Mouse (Mus musculus) frontal cortex, postnatal 25 days (tissue): ENCODE data around the gene Tead1.

ENCODE experiments used
- DNase-seq, 2 experiments: peaks; one replicate each; pipeline ENCODE4 v3.0.0; 2022; ENCODE audit warnings: low spot score in 2 of 2

Tead1 gene

DNA sequence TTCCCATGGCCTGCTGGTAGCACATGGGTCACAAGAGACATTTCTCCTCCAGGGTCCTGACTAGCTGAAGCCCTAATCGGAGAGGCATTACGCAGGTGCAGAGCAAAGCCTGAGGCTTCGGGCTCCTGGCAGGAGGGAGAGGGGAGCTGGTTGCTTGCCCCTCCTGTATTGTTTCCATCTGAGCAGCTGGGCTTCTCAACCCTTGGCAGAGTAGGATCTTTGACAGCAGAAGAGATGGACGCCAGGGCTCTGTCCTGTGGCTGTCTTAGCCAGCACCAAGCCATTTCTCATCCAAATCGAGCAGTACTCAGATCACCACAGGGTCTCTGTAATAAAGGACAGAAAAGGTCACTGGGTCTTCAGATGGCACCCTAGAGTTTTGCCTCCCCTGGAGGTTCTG lies 97.6 kb downstream of the Tead1 start:
- DNase-seq: no peak

DNA sequence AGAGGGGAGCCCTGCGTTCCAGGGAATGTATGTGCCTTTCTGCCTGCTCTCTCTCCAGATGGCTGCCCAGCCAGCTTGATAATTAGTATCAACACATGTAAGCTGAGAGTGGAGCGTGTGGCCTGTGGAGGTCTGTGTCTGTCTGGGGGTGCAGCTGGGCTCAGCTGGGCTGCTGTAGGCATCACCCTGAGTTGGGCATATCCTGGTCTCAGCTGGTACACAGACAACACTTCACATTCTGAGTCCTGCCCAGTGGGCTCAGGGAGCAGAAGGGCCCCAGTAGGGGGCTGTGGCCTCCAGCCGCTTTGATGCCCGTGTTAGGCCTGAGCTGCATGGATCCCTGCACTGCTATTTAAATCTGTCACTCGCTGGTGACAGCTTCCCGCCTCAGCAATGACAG lies 100.5 kb downstream of the Tead1 start:
- DNase-seq: no peak

DNA sequence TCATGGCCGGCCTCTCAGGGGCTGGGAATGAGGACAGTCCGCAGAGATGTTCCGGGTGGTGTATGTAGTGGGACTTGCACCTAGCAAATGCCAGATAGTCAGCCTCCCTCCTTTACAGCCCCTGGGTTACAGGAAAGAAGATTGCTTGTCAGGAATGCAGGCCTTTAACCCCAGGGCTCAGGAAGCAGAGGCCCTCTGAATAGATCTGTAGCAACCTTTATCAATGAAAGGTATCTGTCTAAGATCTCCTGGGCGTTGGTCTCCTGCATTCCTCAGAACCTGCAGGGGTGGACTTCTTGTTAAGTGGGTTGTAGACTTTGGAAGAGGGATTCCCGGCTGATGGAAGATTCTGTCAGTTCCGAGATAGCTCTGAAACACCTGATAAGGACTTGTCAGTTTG lies 101.8 kb downstream of the Tead1 start:
- no peak for DNase-seq

DNA sequence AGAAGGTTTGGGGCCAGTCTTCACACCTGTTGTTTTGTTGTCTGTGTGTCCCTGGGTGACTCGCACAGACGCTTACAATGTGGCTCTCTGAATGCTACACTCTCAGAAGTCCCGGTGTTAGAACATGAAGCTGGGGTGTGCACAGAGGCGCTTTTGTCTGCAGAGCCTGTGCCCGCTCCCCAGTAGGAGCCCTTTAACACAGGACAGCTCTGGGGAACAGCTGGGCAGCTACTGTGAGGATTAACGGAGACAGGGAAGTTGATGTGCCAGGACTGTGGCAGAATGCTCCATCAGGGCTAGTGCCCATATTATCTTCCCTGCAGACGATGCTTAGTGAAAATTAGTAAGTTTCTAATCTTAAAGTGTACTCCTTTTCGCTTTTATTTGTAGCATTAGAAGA lies 102.9 kb downstream of the Tead1 start:
- no peak for DNase-seq

DNA sequence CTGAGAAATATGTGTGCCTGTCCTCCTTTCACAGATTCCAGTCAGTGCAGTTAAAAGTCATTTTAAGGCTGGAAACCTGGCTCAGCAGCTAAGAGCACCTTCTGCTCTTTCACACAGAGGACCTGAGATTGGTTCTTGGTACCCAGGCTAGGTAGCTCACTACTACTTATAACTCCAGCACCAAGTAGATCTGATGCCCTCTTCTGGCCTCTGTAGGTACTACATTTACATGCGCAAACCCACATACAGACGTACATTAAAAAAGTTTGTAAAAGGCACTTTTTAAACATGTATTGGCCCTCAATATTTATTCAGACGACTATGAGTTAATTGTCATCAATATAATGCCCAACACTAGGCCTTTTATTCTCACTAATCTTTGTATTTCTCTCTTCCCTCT lies 105.2 kb downstream of the Tead1 start:
- no peak for DNase-seq

DNA sequence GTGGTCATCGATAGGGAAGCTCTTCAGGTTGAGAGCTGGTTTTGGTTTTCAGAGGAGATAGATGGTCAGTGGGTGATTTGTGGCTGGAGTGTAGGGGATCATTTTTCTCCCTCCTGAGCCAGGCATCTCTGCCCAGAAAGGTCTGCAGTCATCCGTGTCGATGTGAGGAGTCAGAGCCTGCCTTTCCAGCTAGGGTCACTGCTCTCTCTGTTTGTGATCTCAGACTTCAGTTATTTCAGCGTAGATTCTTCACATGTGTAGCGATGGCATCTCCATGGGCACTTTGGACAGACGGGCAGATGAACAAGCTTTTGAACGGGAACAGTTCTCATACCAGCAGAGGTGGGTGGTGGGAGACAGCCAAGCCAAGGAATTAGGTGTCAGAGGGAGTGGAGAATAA lies 106.2 kb downstream of the Tead1 start:
- no peak for DNase-seq

DNA sequence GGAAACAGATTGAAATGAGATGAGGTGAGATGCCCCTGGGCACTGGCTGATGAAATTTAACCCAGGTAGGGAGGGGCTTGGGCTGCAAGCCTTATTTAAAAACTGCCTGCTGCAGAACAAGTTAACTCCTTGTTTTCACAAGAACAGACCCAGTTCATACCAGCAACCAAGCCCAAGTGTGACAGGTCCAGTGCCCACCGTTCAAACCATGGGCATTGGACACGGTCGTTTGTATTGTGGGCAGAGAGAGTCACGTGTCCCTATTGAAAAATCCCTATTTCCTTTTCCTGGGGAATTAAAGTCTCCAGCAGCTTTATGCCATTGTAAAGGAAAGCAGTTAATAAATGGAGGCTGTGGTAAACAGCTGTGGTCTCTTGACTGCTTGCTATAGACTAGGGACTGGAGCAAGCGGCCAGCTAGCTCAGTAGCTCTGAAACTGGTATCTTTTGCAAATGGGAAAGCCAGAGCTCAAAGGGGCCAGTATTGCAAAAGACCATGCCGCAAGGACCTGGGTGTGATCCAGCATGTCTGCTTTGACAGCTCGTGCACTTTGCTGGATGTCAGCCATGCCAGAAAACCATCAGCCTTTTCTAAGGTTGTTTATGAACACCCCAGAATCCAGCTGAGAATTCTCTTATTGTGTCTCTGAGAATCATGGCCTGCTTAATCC lies 107.6 kb downstream of the Tead1 start:
- no peak for DNase-seq

DNA sequence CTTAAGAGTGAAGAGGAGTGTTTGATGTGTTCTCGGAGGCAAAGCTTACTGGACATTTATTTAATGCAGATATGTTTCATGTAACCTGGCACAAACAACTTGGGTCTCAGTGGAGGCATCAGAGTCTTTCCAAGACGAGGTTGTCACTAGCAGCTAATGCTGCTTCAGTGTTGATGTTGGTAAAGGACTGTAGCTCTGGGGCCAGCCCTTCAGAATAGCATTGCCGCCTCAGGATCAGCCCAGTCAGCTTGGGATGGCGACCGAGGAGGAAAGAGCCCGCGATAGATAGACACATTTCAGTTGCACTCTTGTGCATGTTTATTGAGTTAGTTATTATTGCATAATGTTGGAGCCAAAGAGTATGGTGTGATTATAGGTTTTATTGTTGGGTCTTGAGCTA lies 108.2 kb downstream of the Tead1 start:
- no peak for DNase-seq

DNA sequence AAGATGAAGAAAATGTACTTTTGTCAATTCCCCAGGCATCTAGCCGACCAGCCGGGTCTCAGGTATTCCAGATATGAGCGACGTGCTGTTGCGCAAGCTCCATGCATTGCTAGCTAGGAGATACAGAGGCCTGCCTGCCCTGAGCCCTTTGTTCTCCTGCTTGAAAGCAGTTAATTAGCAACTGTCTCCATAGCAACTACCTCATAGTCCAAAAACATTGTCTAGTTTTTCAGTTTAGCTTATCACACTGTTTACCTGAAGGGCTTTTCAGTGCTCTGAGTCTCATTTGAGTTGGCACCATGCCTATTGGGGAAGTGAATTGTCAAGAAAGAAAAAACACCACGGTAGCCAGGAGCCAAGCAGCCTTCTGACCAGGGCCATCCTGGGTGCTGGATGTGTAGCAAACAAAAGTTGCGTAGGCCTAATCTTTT lies 109.2 kb downstream of the Tead1 start:
- no peak for DNase-seq

DNA sequence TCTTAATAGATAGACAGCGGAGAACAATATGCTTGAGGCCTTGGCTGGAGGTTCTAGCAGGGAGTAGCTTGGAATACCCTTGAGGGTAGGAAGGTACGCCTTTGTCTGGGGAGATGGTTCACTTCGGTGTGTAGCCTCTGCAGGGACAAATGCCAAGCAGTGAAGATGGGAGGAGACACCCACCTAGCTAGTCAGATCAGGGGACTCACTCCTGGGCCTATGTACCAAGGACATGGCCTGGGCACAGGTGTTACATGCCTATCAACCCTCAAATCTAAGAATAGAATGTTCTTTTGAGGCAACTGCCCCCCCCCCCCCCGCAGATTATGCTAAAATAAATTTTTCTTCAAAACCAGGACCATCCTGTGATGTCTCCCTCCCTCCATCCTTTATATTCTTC lies 110.6 kb downstream of the Tead1 start:
- DNase-seq: no peak

DNA sequence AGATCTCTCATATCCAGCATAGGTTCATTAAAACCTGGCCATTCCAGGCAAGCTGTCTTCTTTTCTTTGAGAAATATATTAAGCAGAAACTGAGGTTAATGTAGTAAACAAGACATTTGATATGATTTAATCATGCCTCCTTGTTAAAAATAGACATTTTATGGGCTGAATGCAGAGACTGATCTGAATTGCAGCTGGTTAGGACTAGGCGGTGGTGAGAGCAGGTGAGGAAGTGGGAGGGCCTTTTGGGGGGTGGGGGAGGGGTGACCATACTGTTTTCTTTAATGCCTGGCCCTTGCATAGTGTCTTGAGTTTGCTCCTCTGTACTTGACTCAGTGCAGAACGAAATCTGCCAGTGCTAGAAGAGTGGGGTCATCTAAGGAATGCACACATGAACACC lies 111.2 kb downstream of the Tead1 start:
- DNase-seq: no peak

DNA sequence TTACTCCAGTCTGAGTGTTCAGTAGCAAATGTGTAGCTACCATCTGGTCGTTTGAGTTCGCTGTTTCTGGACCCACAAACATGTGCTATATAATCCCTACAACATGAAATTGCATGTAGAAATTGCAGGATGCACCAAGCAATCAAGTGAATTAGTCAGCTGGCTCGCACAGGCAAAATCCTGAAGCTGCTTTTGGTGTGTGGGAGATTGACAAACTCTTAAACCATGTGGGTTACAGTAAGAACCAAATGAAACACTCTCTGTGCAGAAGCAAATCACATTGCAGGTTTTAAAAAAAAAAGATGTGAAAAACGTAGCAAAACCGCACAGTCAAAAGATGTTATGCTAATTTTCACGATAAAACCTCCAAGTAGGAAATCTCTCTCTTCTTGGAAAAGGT lies 113.6 kb downstream of the Tead1 start:
- no peak for DNase-seq

DNA sequence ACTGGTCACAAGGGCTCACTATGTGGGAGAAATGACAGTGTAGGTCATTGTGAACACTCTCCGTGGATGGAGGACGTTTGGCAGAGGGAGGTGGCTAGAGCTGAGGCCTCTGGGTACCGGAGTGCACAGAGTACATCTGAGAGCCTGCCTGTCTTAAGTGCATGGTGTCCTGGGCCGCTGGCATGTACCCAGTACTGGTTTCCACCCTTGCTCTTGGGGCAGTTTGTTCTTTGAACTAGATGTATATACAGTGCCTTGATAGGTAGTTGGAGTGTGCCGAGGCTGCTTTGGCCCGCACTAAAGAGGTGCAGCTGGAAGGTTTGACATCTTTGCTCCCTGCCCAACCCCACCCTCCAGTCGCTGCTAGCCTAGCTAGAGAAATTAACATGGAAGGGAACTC lies 114.8 kb downstream of the Tead1 start:
- DNase-seq: no peak

DNA sequence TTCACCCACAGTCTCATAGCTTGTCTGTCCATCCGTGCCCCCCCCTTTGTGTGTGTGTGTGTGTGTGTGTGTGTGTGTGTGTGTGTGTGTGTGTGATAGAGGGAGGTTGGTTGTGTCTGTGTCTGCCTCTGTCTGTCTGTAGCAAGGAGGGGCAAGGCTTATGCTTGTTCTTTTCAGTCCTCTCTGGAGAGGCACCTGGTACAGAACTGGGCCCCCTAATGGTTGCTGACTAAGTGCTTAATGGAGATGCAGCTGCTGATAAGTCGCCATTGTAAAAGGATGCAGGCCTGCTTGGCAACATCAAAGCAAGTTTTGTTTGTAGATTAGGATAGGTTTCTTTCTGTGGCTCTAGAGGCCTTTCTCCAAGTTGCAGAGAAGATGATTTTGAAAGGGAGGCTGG lies 115.4 kb downstream of the Tead1 start:
- no peak for DNase-seq

DNA sequence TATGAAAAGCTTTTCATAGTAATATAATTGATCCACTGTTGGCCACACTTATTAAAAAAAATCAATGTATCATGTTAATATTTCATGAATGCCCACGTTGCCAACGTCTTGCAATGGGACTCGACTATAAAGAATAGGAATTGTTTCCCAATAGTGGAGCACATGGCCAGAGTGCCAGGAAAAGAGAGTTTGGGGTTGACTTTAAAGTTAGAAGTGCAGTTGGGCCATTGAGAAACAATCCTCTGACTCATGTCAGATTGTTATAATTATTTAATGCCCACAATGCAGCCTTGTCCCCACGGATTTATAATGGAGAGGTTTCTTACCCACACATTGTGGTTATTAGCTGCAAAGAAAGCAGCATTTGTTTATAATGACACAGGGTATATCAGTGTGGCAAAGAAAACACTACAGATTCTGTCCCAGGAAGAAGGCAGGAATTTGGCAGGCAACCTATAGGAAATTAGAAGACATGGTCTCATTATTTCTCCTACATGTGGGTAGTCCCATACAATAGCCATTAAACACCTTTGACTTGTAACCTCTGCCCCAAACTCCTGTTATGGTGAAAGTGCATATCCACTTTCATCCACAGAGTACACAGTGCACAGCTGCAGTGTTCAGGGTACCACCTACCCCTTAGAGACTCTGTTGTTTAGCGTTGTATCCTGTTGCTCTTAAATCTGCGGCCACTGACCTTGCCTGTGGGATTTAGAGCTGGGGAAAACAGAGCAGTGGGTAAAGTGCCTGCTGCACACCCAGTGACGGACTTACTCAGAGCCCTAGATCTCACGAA lies 118.6 kb downstream of the Tead1 start:
- no peak for DNase-seq

DNA sequence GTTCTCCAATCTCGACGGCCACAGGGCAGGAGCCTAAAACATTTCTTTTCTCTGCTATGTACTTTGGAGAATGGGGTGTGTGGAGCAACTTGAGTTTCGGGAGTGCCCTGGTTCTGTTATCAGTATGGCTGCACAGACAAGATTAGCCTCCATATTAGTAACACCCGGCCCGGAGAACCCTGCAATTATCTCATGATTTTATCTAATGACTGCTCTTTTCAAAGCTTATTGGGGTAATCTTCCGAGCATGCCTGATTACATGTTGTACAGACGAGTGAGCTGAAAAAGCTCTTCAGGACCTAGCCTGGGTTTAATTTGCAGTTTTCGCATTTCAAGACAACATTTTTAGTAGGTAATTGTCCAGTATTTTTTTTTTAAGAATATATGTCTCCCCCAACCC lies 122.6 kb downstream of the Tead1 start:
- DNase-seq: no peak

DNA sequence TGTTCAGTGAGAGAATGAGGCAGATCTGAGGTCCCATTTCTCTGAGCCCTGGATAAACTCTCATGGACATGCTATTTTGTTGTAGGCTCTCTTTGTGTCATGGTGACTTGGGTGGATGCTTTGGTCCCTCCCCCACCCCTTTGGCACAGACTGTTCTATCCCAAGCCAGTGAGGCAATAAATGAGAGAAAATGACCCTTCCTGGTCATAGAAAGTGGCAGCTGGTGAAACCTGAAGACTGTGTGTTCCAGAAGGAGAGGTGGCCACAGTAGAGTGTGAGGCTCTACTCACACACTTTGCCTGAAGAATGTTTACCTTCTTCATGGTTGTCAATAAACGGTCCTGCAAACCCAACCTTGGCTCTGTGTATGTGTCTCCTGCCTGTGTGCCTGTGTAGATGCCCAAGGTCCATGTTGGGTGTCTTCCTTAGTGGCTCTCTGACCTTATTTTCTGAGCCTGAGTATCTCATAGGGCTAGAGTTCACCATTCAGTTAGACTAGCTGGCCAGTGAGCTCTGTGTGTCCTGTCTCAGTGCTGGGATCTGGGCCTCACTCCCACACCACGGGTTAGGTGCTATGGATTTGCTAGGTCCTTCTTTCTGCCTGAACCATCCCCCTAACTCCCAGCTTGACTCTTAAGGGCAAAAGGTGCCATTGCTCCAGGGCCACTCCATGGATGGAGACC lies 127.7 kb downstream of the Tead1 start:
- DNase-seq: no peak

DNA sequence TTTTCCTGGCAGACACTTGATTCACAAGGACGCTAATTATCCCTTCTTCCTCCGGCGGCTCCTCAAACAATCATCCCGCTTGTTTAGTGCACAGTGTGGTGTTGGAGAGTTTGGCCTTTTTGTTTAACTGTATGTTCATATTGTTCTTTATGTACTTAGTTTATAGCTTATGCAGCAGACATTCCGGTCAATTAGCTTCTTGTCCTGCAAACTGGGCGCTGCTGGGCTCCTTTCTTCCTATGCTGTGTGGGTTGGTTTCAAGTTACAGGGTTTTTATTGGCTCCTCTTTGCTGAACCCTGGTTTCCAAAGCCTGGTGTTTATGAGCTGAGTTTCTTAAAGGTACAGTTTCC lies 128.3 kb downstream of the Tead1 start:
- no peak for DNase-seq

DNA sequence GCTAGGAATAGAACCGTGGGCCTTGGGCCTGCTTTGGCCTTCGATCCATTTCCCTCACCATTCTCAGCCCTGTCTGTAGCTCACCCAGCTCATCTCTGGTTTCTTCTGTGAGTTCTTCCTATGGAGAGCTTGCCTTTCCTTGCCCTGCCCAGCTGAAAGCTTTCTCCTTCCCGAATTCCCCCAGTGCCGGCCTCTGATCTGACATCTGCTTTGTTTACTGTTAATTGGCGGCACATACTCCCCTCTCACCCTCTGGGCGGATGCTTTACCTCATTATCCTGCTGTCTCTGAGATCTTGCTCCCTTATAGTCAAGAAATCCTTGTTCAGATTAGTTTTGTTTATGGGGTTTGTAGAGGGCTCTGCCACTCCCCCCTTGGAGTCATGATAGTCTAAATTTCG lies 131.6 kb downstream of the Tead1 start:
- no peak for DNase-seq

DNA sequence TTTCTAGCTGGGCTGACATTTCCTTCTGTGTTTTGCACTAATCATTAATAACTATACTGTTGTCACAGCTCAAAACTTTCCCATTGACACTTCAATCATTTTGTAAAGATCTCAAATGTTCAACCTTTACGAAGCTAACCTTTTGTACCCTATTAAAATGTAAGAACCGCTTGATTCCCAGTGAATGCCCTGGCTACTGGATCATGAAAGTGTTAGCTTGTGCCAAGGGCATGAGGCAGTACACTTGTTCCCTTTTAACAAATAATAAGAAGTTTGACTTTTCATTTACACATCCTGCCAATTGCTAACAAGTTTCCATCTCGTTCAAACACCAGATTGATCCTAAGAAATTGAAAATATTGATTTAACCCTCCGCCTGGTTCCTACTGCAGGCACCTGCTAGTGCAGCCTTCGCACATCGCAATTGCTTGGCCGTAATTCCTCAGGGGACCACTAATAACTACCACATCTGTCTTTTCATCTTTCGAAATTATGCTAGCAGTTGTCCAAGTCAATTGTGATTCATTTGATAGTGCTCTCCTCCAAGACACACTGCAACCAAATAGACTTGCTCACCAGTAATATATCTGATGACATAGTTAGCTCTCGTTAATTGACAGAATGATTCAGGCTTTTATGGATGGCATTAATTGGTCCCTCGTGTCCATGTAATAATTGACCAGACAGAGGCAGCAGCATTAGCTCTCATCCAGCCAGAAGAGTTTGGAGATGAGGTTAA lies 133.1 kb downstream of the Tead1 start:
- DNase-seq: no peak

DNA sequence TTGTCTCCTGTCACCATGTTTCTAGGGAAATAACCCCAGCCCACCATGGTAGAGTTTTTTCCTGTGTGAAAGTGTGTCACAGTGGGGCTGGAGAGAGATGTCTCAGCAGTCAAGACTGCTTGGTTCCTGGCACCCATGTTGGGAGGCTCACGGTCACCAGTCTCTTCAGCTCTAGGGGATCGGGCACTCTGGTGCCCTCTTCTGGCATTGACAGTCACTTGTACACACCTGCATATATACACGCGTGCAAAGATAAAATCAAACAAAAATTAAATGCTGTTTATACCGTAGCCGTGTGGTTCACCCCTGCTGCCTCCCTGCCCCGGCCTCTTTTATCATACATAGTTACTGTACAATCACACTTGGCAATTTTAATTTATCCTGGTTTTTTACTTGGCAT lies 134.0 kb downstream of the Tead1 start:
- DNase-seq: no peak

DNA sequence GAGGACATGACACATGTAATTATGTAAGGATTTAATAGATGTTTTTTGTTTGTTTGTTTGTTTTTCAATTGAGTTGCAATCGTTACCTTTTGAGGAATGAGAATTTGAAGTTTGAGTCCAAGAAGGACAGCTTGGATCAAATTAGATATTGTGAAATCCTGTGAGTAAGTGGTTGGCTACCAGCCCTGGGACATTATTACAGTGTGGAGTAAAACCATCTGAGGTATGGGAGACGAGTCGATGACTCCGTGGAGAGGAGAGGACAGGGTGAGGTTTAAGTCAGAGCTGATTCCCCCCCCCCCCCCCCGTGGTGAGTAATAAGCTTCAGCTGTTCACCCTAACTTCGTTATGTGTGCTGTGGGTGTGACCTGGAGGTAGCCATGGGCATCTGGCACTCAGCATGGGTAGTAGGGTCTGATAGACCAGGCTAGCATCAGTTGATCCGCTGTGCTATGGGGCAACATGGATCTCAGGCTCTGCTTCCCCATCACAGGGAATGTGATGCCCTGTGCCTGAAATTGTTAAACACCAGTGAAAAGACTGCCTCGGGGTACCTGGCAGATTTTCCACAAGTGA lies 134.7 kb downstream of the Tead1 start:
- DNase-seq: no peak
